Mouse (Mus musculus) forebrain, embryonic 14.5 days (tissue): ENCODE results near the gene Slmap. TPM values are rescaled to one million over a fixed set of nuclear protein-coding genes. Genes with fewer than 3 reads are reported as not detected.
A peak's percentile ranks its signal among the peaks of the same experiment; 100 is the strongest.

Source experiments
- ATAC-seq: fragments of 200-750 bp; cut with Nextera tagmentation; 2 replicates; pipeline ENCODE4 v1.8.0; 2017; ENCODE audit warnings: mild to moderate bottlenecking, moderate library complexity
- DNase-seq: peaks from one replicate; pipeline ENCODE4 v3.0.0-alpha.2; 2015; ENCODE audit warnings: low spot score
- H3K27ac ChIP-seq: fragments of 300-500 bp; sonication (generic); 2 replicates; pipeline ENCODE4 v1.5.1; 2014; ENCODE audit warnings: low read depth, mild to moderate bottlenecking, control low read depth, low read length, moderate library complexity
- H3K27me3 ChIP-seq: fragments of 300-500 bp; sonication (generic); replicated peaks from 2 replicates; pipeline ENCODE4 v1.6.1; 2014; ENCODE audit warnings: low read length, control low read depth, mixed read lengths; ENCODE audit not compliant: control insufficient read depth, insufficient read depth
- H3K36me3 ChIP-seq: fragments of 300-500 bp; sonication (generic); 2 replicates; pipeline ENCODE4 v1.6.1; 2014; ENCODE audit warnings: low read length, control low read depth; ENCODE audit not compliant: control insufficient read depth, insufficient read depth
- H3K4me1 ChIP-seq: fragments of 300-500 bp; sonication (generic); 2 replicates; pipeline ENCODE4 v1.6.1; 2014; ENCODE audit warnings: antibody characterized with exemption, low read length, control low read depth; ENCODE audit not compliant: control insufficient read depth, insufficient read depth
- H3K4me2 ChIP-seq: fragments of 300-500 bp; sonication (generic); 2 replicates; pipeline ENCODE4 v1.6.1; 2014; ENCODE audit warnings: mild to moderate bottlenecking, control low read depth, low read length
- H3K4me3 ChIP-seq: fragments of 300-500 bp; sonication (generic); 2 replicates; pipeline ENCODE4 v1.5.1; 2014; ENCODE audit warnings: low read depth, low read length, control low read depth
- H3K9ac ChIP-seq: fragments of 300-500 bp; sonication (generic); 2 replicates; pipeline ENCODE4 v1.6.1; 2014; ENCODE audit warnings: mild to moderate bottlenecking, low read length, control low read depth, moderate library complexity
- H3K9me3 ChIP-seq: fragments of 300-500 bp; sonication (generic); replicated peaks from 2 replicates; pipeline ENCODE4 v1.6.1; 2016; ENCODE audit warnings: low read length, control low read depth, mixed read lengths; ENCODE audit not compliant: control insufficient read depth
- WGBS: fragments of 180-500 bp; shearing (Covaris S2); extraction: QIAGEN DNeasy Blood & Tissue Kit; methylation state at CpG from one replicate; pipeline ENCODE4 v1.1.7; 2014; 5-methylcytosine and 5-hydroxymethylcytosine counted together
- polyA plus RNA-seq: library from polyadenylated mRNA; unstranded; fragments of >200 nt; fragmentation: Nextera tagmentation; extraction: Ambion mirVana; gene quantifications from 2 replicates; pipeline ENCODE4 v1.2.1, GENCODE M21; 2014

Slmap gene
- polyA plus RNA-seq, 1 experiment from 2014 or later, result 11.7 TPM

GRCm38 (mm10) chr14:26500136-26500933, 34.4 kb downstream of the Slmap start:
- WGBS, result 91% methylated on average over 2 of the region's 2 CpGs
- Histone ChIP-seq H3K27ac (no peak overlapping the region), H3K4me2 (no peak overlapping the region), H3K9ac (no peak overlapping the region), H3K36me3 (no peaks in the 10 kb centered on the region), H3K4me3 (no peak overlapping the region), H3K4me1 (no peaks in the 10 kb centered on the region), H3K9me3 (no peaks in the 10 kb centered on the region), H3K27me3 (no peaks in the 10 kb centered on the region)
- no peak for DNase-seq
- no peak for ATAC-seq

DNA sequence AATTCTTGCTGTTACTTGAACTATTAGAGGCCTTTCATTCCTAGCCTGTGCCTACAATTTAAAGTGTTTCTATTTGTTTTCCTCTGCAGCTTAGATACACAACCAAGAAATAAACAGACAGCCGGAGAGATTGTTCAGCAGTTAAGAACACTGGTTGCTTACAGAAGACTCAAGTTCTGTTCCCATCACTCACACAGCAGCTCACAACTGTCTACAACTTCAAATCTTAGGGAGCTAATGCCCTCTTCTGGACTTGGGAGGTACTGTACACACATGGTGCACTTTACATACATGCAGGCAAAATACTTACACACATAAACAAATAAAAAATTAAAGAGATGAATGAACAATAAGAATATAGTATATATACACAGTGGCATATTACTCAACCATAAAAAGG, 39.7 kb downstream of the Slmap start:
- ATAC-seq (no peak), DNase-seq (no peak)
- no peaks in the 10 kb centered on the region for H3K9me3 ChIP-seq
- no peaks in the 10 kb centered on the region for H3K36me3 ChIP-seq
- no peak overlapping the region for H3K9ac ChIP-seq
- WGBS, result 95% methylated on average over 1 of the region's 1 CpGs
- no peak overlapping the region for H3K4me2 ChIP-seq
- no peak overlapping the region for H3K27ac ChIP-seq
- no peaks in the 10 kb centered on the region for H3K27me3 ChIP-seq
- no peaks in the 10 kb centered on the region for H3K4me1 ChIP-seq
- no peak overlapping the region for H3K4me3 ChIP-seq

DNA sequence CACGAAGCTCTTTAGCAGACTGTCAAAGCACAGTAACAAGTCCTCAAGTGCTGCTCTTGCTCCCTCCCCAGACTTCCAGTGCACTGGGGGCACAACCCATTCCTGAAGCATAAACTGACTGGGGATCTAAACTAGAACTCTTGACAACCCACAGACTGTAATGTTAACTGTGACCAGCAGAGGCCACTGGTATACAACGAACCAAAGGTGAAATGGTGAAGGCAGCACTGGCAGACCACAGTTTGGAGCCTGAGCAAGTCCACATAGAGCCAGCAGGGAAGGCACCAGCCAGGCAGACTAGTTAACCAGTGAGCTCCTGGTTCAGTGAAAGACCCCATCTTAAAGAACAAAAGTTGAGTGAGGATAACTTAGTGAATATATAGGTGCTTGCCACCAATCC, 43.6 kb downstream of the Slmap start:
- H3K27ac ChIP-seq, result no peak overlapping the region
- no peak overlapping the region for H3K9ac ChIP-seq
- 29% methylated on average over 2 of the region's 2 CpGs for WGBS
- no peaks in the 10 kb centered on the region for H3K4me1 ChIP-seq
- peak; percentile 40; the same call in 1 of the 2 replicates for ATAC-seq
- H3K4me2 ChIP-seq, result no peak overlapping the region
- H3K4me3 ChIP-seq, result no peak overlapping the region
- no peaks in the 10 kb centered on the region for H3K27me3 ChIP-seq
- DNase-seq, result peak; percentile 73
- H3K36me3 ChIP-seq, result no peaks in the 10 kb centered on the region
- H3K9me3 ChIP-seq, result no peaks in the 10 kb centered on the region

GRCm38 (mm10) chr14:26488329-26489020, 46.3 kb downstream of the Slmap start:
- no peaks in the 10 kb centered on the region for H3K27me3 ChIP-seq
- no peak overlapping the region for H3K27ac ChIP-seq
- peak; percentile 7 for DNase-seq
- no peaks in the 10 kb centered on the region for H3K9me3 ChIP-seq
- no peak overlapping the region for H3K4me2 ChIP-seq
- no peaks in the 10 kb centered on the region for H3K4me1 ChIP-seq
- H3K4me3 ChIP-seq, result no peak overlapping the region
- ATAC-seq, result no peak
- H3K36me3 ChIP-seq, result no peaks in the 10 kb centered on the region
- H3K9ac ChIP-seq, result no peak overlapping the region
- WGBS, result 62% methylated on average over 9 of the region's 9 CpGs

- no peak overlapping the region for H3K27ac ChIP-seq
- DNase-seq, result peak; percentile 74
- no peak for ATAC-seq
Measured at GRCm38 (mm10) chr14:26486416-26487198, 48.1 kb downstream of the Slmap start.

GRCm38 (mm10) chr14:26481457-26481856, 53.3 kb downstream of the Slmap start:
- 80% methylated on average over 1 of the region's 1 CpGs for WGBS
- no peak overlapping the region for H3K27ac ChIP-seq
- ATAC-seq (no peak), DNase-seq (no peak)
- no peaks in the 10 kb centered on the region for H3K9me3 ChIP-seq
- H3K4me3 ChIP-seq, result no peak overlapping the region
- no peaks in the 10 kb centered on the region for H3K27me3 ChIP-seq
- no peaks in the 10 kb centered on the region for H3K36me3 ChIP-seq
- no peaks in the 10 kb centered on the region for H3K4me1 ChIP-seq
- no peak overlapping the region for H3K4me2 ChIP-seq
- no peak overlapping the region for H3K9ac ChIP-seq

More at GRCm38 (mm10) chr14:26486416-26487198, 48.1 kb downstream of the Slmap start:
- no peak overlapping the region for H3K9ac ChIP-seq
- no peaks in the 10 kb centered on the region for H3K27me3 ChIP-seq
- H3K4me2 ChIP-seq, result no peak overlapping the region
- no peaks in the 10 kb centered on the region for H3K36me3 ChIP-seq
- no peaks in the 10 kb centered on the region for H3K4me1 ChIP-seq
- no peak overlapping the region for H3K4me3 ChIP-seq
- H3K9me3 ChIP-seq, result no peaks in the 10 kb centered on the region
- 51% methylated on average over 8 of the region's 8 CpGs for WGBS

DNA sequence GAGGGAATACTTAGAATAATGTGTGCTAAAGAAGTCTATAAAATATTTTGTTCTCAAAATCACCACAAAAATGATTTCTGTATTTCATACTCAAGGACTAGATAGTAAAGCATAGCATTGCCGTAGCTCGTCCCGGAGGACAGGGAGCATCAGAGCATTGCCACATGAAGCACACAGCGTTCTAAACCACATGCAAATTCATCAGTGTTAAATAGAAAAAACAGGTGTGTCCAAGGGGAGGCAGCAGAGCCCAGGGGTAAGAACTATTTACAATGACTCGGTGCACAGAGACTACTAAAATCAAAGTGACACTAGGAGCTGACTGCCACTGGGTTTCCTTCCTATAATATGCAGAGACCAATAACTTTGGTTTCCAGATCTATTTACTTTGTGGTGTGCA, 57.0 kb downstream of the Slmap start:
- no peak overlapping the region for H3K27ac ChIP-seq
- H3K4me3 ChIP-seq, result no peak overlapping the region
- ATAC-seq, result no peak
- H3K4me1 ChIP-seq, result no peaks in the 10 kb centered on the region
- H3K9me3 ChIP-seq, result no peaks in the 10 kb centered on the region
- WGBS, result 94% methylated on average over 5 of the region's 5 CpGs
- no peak overlapping the region for H3K4me2 ChIP-seq
- H3K27me3 ChIP-seq, result no peaks in the 10 kb centered on the region
- no peak for DNase-seq
- no peak overlapping the region for H3K9ac ChIP-seq
- H3K36me3 ChIP-seq, result no peaks in the 10 kb centered on the region

DNA sequence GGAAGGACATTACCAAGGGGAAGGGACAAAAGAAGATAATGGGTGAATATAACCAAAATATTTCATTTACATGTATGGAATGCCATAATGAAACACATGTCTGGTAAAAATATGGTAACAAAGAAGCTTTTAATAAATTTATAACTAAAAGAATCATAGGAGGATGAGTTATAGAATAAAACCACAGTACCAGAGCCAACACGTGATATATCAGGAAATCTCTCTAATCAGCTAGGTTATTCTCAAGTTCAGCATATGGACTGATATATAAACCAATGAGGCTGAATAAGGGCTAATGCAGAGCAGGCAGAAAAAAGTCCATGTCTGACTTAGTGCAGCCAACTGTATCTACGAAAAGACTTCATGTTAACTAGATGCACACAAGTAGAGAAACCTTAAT, 58.3 kb downstream of the Slmap start:
- Histone ChIP-seq H3K9ac (no peak overlapping the region), H3K36me3 (no peaks in the 10 kb centered on the region), H3K4me2 (no peak overlapping the region), H3K27me3 (no peaks in the 10 kb centered on the region), H3K9me3 (no peaks in the 10 kb centered on the region), H3K27ac (no peak overlapping the region), H3K4me1 (no peaks in the 10 kb centered on the region), H3K4me3 (no peak overlapping the region)
- DNase-seq (no peak), ATAC-seq (no peak)
- 95% methylated on average over 2 of the region's 2 CpGs for WGBS
